Mouse (Mus musculus) heart, embryonic 11.5 days (tissue): ENCODE results near the gene Stra6. TPM values are rescaled to one million over a fixed set of nuclear protein-coding genes. Genes with fewer than 3 reads are reported as not detected.

Experiments used
- ATAC-seq: fragments of 200-750 bp; cut with Nextera tagmentation; replicated peaks from 2 replicates; pipeline ENCODE4 v1.8.0; 2017; ENCODE audit warnings: moderate library complexity; ENCODE audit not compliant: insufficient number of reproducible peaks, low FRiP score, low TSS enrichment
- H3K27ac ChIP-seq: fragments of 300-500 bp; sonication (generic); 2 replicates; pipeline ENCODE4 v1.5.1; 2014; ENCODE audit warnings: mild to moderate bottlenecking, low read depth, low read length
- H3K27me3 ChIP-seq: fragments of 300-500 bp; sonication (generic); 2 replicates; pipeline ENCODE4 v1.6.1; 2014; ENCODE audit warnings: mild to moderate bottlenecking, low read length, mixed read lengths; ENCODE audit not compliant: control insufficient read depth, insufficient read depth
- H3K36me3 ChIP-seq: fragments of 300-500 bp; sonication (generic); 2 replicates; pipeline ENCODE4 v1.6.1; 2014; ENCODE audit warnings: mild to moderate bottlenecking, low read length, moderate library complexity, mixed read lengths; ENCODE audit not compliant: control insufficient read depth, insufficient read depth
- H3K4me1 ChIP-seq: fragments of 300-500 bp; sonication (generic); 2 replicates; pipeline ENCODE4 v1.6.1; 2014; ENCODE audit warnings: low read length; ENCODE audit not compliant: control insufficient read depth, insufficient read depth
- H3K4me2 ChIP-seq: fragments of 300-500 bp; sonication (generic); 2 replicates; pipeline ENCODE4 v1.6.1; 2014; ENCODE audit warnings: mild to moderate bottlenecking, moderate library complexity
- H3K4me3 ChIP-seq: fragments of 300-500 bp; sonication (generic); 2 replicates; pipeline ENCODE4 v1.5.1; 2014; ENCODE audit warnings: low read depth, low read length
- H3K9ac ChIP-seq: fragments of 300-500 bp; sonication (generic); 2 replicates; pipeline ENCODE4 v1.6.1; 2014; ENCODE audit warnings: mild to moderate bottlenecking, low read depth, low read length, moderate library complexity
- H3K9me3 ChIP-seq: fragments of 300-500 bp; sonication (generic); replicated peaks from 2 replicates; pipeline ENCODE4 v1.6.1; 2016; ENCODE audit warnings: low read length; ENCODE audit not compliant: control insufficient read depth
- WGBS: fragments of 180-500 bp; shearing (Covaris S2); extraction: QIAGEN DNeasy Blood & Tissue Kit; methylation state at CpG from one replicate; pipeline ENCODE4 v1.1.7; 2014; ENCODE audit not compliant: insufficient replicate concordance; 5-methylcytosine and 5-hydroxymethylcytosine counted together
- polyA plus RNA-seq: library from polyadenylated mRNA; unstranded; fragments of >200 nt; fragmentation: Nextera tagmentation; extraction: Ambion mirVana; gene quantifications from 2 replicates; pipeline ENCODE4 v1.2.1, GENCODE M21; 2014

Gene Stra6
- polyA plus RNA-seq, 1 experiment from 2014 or later: 4.0 TPM

DNA sequence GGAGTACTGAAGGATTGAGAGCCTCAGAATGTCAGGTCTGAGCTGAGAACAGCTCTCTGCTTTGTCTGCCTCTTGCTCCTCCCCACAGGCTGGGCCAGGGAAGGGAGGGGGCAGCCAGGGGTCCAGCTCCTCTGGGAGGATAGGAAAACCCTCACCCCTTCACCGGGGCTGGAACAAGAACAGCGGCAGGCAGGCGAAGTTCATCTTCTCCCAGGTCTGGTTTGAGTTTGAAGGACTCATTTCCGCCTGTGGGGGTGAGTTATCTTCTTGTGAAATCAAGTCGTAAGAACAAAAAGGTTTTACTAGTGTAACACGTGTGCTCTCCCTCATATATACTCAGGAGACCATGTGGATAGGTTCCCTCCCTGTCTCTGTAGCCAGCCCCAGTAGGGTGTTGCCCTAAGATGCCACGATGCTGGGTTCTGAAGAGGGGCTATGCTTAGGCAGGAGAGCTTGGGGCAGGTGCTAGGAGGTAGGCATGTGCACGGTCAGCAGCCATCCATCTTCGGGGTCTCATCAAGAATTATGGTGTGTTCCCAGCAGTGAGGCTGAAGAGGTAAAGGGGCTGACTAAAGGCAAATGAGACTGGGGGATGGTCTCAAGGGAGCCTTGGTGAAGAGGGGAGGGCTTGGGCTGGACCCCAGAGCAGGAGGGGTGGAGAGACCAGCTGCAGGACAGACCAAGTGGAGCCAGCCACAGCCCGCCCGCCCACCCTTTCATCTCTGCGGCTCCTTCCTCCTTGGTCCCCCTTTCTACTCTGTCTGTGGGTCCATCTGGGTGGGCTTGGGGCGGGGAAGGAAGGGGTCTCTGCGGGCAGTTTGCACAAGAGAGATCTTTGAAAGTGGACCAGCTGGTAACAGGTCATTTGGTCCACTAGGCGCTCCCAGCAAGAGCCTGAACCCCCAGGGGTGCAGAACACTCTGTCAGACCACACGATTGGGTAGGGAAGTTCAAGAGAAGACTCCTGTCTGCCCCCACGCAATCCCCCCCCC lies 70.6 kb downstream of the Stra6 start:
- Histone ChIP-seq H3K4me3 (no peak overlapping the region), H3K9me3 (no peaks in the 10 kb centered on the region), H3K36me3 (no peaks in the 10 kb centered on the region), H3K4me2 (no peak overlapping the region), H3K27ac (no peak overlapping the region), H3K4me1 (peaks cover 42% of the 10 kb centered on the region), H3K9ac (no peak overlapping the region), H3K27me3 (peaks cover 44% of the 10 kb centered on the region)
- ATAC-seq: no peak
- WGBS: 11% methylated on average over 17 of the region's 17 CpGs

GRCm38 (mm10) chr9:58134906-58135305 lies 71.3 kb downstream of the Stra6 start:
- Histone ChIP-seq H3K4me3 (no peak overlapping the region), H3K4me1 (peaks cover 40% of the 10 kb centered on the region), H3K27ac (no peak overlapping the region), H3K4me2 (no peak overlapping the region), H3K9ac (no peak overlapping the region), H3K36me3 (no peaks in the 10 kb centered on the region), H3K9me3 (no peaks in the 10 kb centered on the region), H3K27me3 (peaks cover 39% of the 10 kb centered on the region)
- ATAC-seq: no peak
- WGBS: 24% methylated on average over 7 of the region's 7 CpGs

- H3K36me3 ChIP-seq: no peaks in the 10 kb centered on the region
- H3K4me2 ChIP-seq: no peak overlapping the region
- no peak for ATAC-seq
- H3K9me3 ChIP-seq: no peaks in the 10 kb centered on the region
- peaks cover 34% of the 10 kb centered on the region for H3K27me3 ChIP-seq
- H3K27ac ChIP-seq: no peak overlapping the region
- 33% methylated on average over 2 of the region's 2 CpGs for whole genome bisulfite sequencing
- no peak overlapping the region for H3K4me3 ChIP-seq
- 0 out of 2 replicates have a peak overlapping the region, but pooled peaks have one; percentile 34 for H3K9ac ChIP-seq
- peaks cover 33% of the 10 kb centered on the region for H3K4me1 ChIP-seq
These were observed 72.3 kb downstream of the Stra6 start for GRCm38 (mm10) chr9:58135921-58136321.

DNA sequence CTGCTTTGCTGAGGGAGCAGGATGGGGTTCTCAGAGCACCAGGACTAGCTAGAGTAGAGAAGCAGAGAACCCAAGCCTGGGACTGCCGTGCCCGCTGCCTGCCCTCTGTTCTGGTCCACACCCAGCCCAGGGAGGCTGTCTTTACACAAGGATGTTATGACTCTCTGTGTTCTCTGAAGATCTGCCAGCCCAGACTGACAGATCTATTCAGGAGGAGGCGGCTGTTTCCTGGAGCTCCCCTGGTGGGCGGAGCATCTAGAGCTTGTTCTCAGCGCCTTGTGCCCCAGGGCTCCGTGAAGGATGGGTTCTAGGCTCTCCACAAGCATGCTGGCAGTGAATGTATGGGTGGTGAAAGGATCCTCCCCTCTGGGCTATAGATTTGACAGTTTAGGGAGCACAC lies 76.4 kb downstream of the Stra6 start:
- H3K9me3 ChIP-seq: no peaks in the 10 kb centered on the region
- ATAC-seq: no peak
- no peak overlapping the region for H3K4me3 ChIP-seq
- peaks cover 10% of the 10 kb centered on the region for H3K4me1 ChIP-seq
- H3K27ac ChIP-seq: no peak overlapping the region
- H3K4me2 ChIP-seq: no peak overlapping the region
- H3K27me3 ChIP-seq: peaks cover 14% of the 10 kb centered on the region
- H3K36me3 ChIP-seq: no peaks in the 10 kb centered on the region
- 36% methylated on average over 6 of the region's 6 CpGs for WGBS
- H3K9ac ChIP-seq: no peak overlapping the region

- Histone ChIP-seq H3K9me3 (no peaks in the 10 kb centered on the region), H3K4me3 (no peak overlapping the region), H3K36me3 (no peaks in the 10 kb centered on the region), H3K27me3 (peaks cover 3% of the 10 kb centered on the region), H3K4me1 (0 out of 2 replicates have a peak, but pooled peaks cover 3% of the 10 kb centered on the region), H3K9ac (no peak overlapping the region), H3K27ac (no peak overlapping the region), H3K4me2 (no peak overlapping the region)
- WGBS: 23% methylated on average over 7 of the region's 7 CpGs
- no peak for ATAC-seq
These were observed 79.8 kb downstream of the Stra6 start for GRCm38 (mm10) chr9:58143419-58143818.

GRCm38 (mm10) chr9:58144664-58145063 lies 81.1 kb downstream of the Stra6 start:
- no peaks in the 10 kb centered on the region for H3K36me3 ChIP-seq
- no peak for ATAC-seq
- H3K4me2 ChIP-seq: no peak overlapping the region
- no peak overlapping the region for H3K27ac ChIP-seq
- no peaks in the 10 kb centered on the region for H3K9me3 ChIP-seq
- H3K4me1 ChIP-seq: 0 out of 2 replicates have a peak, but pooled peaks cover 3% of the 10 kb centered on the region
- H3K27me3 ChIP-seq: peaks cover 3% of the 10 kb centered on the region
- H3K4me3 ChIP-seq: no peak overlapping the region
- H3K9ac ChIP-seq: no peak overlapping the region
- WGBS: 67% methylated on average over 1 of the region's 1 CpGs

- Histone ChIP-seq H3K4me2 (no peak overlapping the region), H3K27ac (no peak overlapping the region), H3K4me3 (no peak overlapping the region), H3K4me1 (no peaks in the 10 kb centered on the region), H3K27me3 (peaks cover 3% of the 10 kb centered on the region), H3K36me3 (no peaks in the 10 kb centered on the region), H3K9ac (no peak overlapping the region), H3K9me3 (no peaks in the 10 kb centered on the region)
- 62% methylated on average over 5 of the region's 5 CpGs for WGBS
- no peak for ATAC-seq
These were observed 81.8 kb downstream of the Stra6 start for GRCm38 (mm10) chr9:58145417-58145816.

- H3K4me2 ChIP-seq: no peak overlapping the region
- H3K27me3 ChIP-seq: peaks cover 3% of the 10 kb centered on the region; the same call in 1 of the 2 replicates
- H3K9ac ChIP-seq: no peak overlapping the region
- WGBS: 56% methylated on average over 2 of the region's 2 CpGs
- H3K4me3 ChIP-seq: no peak overlapping the region
- peaks cover 3% of the 10 kb centered on the region; the same call in 1 of the 2 replicates for H3K4me1 ChIP-seq
- H3K27ac ChIP-seq: no peak overlapping the region
- no peak for ATAC-seq
- no peaks in the 10 kb centered on the region for H3K36me3 ChIP-seq
- H3K9me3 ChIP-seq: no peaks in the 10 kb centered on the region
These were observed 85.2 kb downstream of the Stra6 start for GRCm38 (mm10) chr9:58148806-58149205.
